Mouse (Mus musculus) hindbrain, embryonic 13.5 days (tissue): ENCODE measurements at regions not wholly inside any gene's neighbourhood (a gene's known extent, or its start where the extent isn't known, plus 50 kb on each side); places are given as distances from the start of the nearest gene placed in this dataset.
A peak's percentile ranks its signal among the peaks of the same experiment; 100 is the strongest.

ENCODE experiments used
- ATAC-seq: fragments of 200-750 bp; cut with Nextera tagmentation; 2 replicates; pipeline ENCODE4 v1.8.0; 2017; ENCODE audit warnings: moderate TSS enrichment; ENCODE audit not compliant: low FRiP score
- H3K27ac ChIP-seq: fragments of 300-500 bp; sonication (generic); 2 replicates; pipeline ENCODE4 v1.5.1; 2015; ENCODE audit warnings: inconsistent platforms, mild to moderate bottlenecking, moderate library complexity
- H3K27me3 ChIP-seq: fragments of 300-500 bp; sonication (generic); 2 replicates; pipeline ENCODE4 v1.6.1; 2015; ENCODE audit warnings: mild to moderate bottlenecking, inconsistent platforms
- H3K36me3 ChIP-seq: fragments of 300-500 bp; sonication (generic); 2 replicates; pipeline ENCODE4 v1.6.1; 2015; ENCODE audit warnings: mild to moderate bottlenecking, inconsistent platforms
- H3K4me1 ChIP-seq: fragments of 300-500 bp; sonication (generic); replicated peaks from 2 replicates; pipeline ENCODE4 v1.6.1; 2015; ENCODE audit warnings: inconsistent platforms
- H3K4me2 ChIP-seq: fragments of 300-500 bp; sonication (generic); 2 replicates; pipeline ENCODE4 v1.6.1; 2015; ENCODE audit warnings: inconsistent platforms, mild to moderate bottlenecking, moderate library complexity
- H3K4me3 ChIP-seq: fragments of 300-500 bp; sonication (generic); 2 replicates; pipeline ENCODE4 v1.5.1; 2015; ENCODE audit warnings: mild to moderate bottlenecking, inconsistent platforms
- H3K9ac ChIP-seq: fragments of 300-500 bp; sonication (generic); 2 replicates; pipeline ENCODE4 v1.6.1; 2015; ENCODE audit warnings: mild to moderate bottlenecking, inconsistent platforms
- H3K9me3 ChIP-seq: fragments of 300-500 bp; sonication (generic); 2 replicates; pipeline ENCODE4 v1.6.1; 2016; ENCODE audit warnings: inconsistent platforms
- WGBS: fragments of 180-500 bp; shearing (Covaris S2); methylation state at CpG from one replicate; pipeline ENCODE4 v1.1.7; 2015; 5-methylcytosine and 5-hydroxymethylcytosine counted together

- 72% methylated on average over 5 of the region's 5 CpGs for WGBS
- no peak for ATAC-seq
- no peak overlapping the region for H3K4me3 ChIP-seq
- no peak overlapping the region for H3K9ac ChIP-seq
- H3K27ac ChIP-seq = no peak overlapping the region
- no peaks in the 10 kb centered on the region for H3K36me3 ChIP-seq
- H3K27me3 ChIP-seq = no peaks in the 10 kb centered on the region
- no peak overlapping the region for H3K4me2 ChIP-seq
- no peaks in the 10 kb centered on the region for H3K9me3 ChIP-seq
- no peaks in the 10 kb centered on the region for H3K4me1 ChIP-seq
Measured at GRCm38 (mm10) chr3:9200156-9200555, 409.7 kb downstream of the Zfp704 start.

DNA sequence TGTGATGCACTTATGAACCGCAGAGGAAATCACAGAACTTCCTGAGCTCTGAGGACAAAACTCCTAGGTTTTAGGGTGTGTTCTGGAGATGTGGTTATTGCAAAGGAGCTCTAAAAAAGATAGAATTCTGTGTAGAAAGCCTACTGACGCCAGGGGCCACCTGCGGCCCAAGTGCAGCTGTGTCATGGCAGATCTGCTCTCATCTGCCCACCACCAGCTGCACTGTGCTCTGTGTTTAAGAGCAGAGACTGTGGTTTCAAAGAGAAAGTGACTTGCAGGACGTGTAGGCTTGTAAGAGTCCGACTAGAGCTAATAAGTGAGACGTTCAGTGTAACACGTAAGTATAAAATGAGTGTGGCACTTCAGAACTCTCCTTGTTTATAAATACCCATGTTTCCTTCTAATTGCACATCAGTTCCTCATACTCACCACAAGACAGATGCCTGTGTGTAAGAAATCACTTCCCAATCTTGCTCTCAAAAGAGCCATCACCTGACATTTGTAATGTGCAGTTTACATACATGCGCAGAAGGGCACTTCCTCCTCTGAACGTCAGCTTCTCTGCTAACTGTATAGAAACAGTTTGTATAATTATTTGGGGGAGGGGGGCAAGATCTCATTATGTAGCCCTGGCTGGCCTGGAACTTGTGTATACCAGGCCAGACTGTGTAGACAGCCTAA is 411.1 kb downstream of the Zfp704 start:
- 86% methylated on average over 9 of the region's 9 CpGs for WGBS
- H3K4me1 ChIP-seq = no peaks in the 10 kb centered on the region
- no peaks in the 10 kb centered on the region for H3K36me3 ChIP-seq
- H3K27me3 ChIP-seq = no peaks in the 10 kb centered on the region
- no peak overlapping the region for H3K4me2 ChIP-seq
- no peak overlapping the region for H3K4me3 ChIP-seq
- no peak for ATAC-seq
- H3K27ac ChIP-seq = no peak overlapping the region
- H3K9ac ChIP-seq = no peak overlapping the region
- H3K9me3 ChIP-seq = no peaks in the 10 kb centered on the region

DNA sequence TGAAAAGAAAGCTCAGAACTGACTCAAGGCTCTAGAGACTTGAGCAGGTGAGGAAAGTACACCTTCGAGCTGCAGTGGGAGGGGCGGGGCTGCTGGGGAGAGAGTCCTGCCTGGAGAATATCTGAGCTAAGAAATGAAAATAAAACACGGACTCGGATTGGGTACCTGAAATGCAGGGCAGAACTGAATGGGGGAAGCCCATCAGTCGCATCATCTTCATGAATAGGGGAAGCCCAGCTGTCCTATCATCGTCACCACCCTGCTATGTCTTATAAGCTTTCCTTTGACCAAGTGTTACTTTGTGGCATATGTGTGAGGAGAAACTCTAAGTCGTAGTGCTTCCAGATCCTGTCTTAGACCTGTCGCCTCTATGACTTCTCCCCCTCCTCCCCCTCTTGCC is 414.1 kb downstream of the Zfp704 start:
- Histone ChIP-seq H3K27me3 (no peaks in the 10 kb centered on the region), H3K9me3 (no peaks in the 10 kb centered on the region), H3K36me3 (no peaks in the 10 kb centered on the region), H3K9ac (no peak overlapping the region), H3K4me3 (no peak overlapping the region), H3K4me2 (no peak overlapping the region), H3K27ac (no peak overlapping the region), H3K4me1 (no peaks in the 10 kb centered on the region)
- 93% methylated on average over 8 of the region's 8 CpGs for WGBS
- no peak for ATAC-seq

DNA sequence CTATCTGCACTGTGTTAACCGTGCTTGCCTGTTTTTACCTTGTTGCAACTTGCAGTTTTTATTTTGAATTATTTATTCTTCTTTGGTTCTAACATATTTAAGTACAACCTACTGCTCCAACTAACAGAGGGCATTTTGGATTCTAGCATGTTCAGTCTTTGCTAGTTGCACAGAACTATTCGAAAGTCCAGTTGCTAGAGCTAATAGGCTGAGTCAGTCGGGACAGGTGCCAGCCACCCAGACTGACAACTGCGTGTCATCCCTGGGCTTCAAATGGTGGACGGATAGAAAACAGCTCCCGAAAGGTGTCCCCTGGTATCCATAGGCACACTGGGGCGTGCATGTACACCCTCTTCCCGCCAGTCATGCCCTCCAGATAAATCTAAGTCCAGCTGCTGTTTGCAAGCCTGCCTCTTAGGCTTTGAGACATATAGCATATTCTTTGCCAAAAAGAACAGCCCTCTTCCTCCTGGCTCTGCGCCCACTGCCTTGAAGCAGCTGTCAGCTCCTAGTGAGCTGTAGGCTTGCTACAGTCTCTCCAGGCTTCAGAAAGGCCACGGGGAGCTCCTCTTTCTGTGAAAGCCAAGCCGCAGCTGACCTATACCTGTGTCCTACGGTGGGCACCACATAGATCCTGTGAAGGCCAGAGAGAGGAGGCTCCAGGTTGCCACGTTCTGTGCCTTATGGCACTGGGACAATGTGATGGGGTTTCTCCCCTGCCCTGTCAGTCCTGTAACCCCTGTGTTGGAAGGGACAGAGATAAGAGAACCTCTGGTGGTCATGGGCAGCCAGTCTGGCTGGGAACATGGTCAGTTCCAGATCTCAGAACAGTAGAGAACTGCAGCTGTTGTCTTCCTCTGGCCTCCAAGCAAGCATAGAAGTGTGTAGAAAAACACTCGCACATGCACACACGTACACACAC is 420.3 kb downstream of the Zfp704 start:
- Histone ChIP-seq H3K9ac (no peak overlapping the region), H3K4me3 (no peak overlapping the region), H3K4me1 (0 out of 2 replicates have a peak, but pooled peaks cover 4% of the 10 kb centered on the region), H3K4me2 (no peak overlapping the region), H3K27me3 (no peaks in the 10 kb centered on the region), H3K27ac (no peak overlapping the region), H3K36me3 (no peaks in the 10 kb centered on the region), H3K9me3 (no peaks in the 10 kb centered on the region)
- whole genome bisulfite sequencing = 81% methylated on average over 15 of the region's 15 CpGs
- ATAC-seq = no peak

GRCm38 (mm10) chr3:9186364-9187120 is 423.3 kb downstream of the Zfp704 start:
- no peak for ATAC-seq
- Histone ChIP-seq H3K4me3 (no peak overlapping the region), H3K27me3 (no peaks in the 10 kb centered on the region), H3K36me3 (no peaks in the 10 kb centered on the region), H3K9me3 (no peaks in the 10 kb centered on the region), H3K27ac (no peak overlapping the region), H3K4me1 (0 out of 2 replicates have a peak, but pooled peaks cover 4% of the 10 kb centered on the region), H3K9ac (no peak overlapping the region), H3K4me2 (no peak overlapping the region)
- 90% methylated on average over 6 of the region's 6 CpGs for WGBS

GRCm38 (mm10) chr3:9181576-9181975 is 428.3 kb downstream of the Zfp704 start:
- 0 out of 2 replicates have a peak, but pooled peaks cover 3% of the 10 kb centered on the region for H3K27me3 ChIP-seq
- no peak overlapping the region for H3K4me3 ChIP-seq
- H3K36me3 ChIP-seq = no peaks in the 10 kb centered on the region
- no peak for ATAC-seq
- WGBS = 89% methylated on average over 11 of the region's 11 CpGs
- no peak overlapping the region for H3K9ac ChIP-seq
- H3K4me2 ChIP-seq = no peak overlapping the region
- no peaks in the 10 kb centered on the region for H3K4me1 ChIP-seq
- H3K27ac ChIP-seq = no peak overlapping the region
- no peaks in the 10 kb centered on the region for H3K9me3 ChIP-seq

GRCm38 (mm10) chr3:9179641-9180040 is 430.2 kb downstream of the Zfp704 start:
- no peaks in the 10 kb centered on the region for H3K9me3 ChIP-seq
- H3K4me3 ChIP-seq = no peak overlapping the region
- H3K27ac ChIP-seq = no peak overlapping the region
- H3K27me3 ChIP-seq = 0 out of 2 replicates have a peak, but pooled peaks cover 3% of the 10 kb centered on the region
- no peaks in the 10 kb centered on the region for H3K36me3 ChIP-seq
- H3K4me1 ChIP-seq = no peaks in the 10 kb centered on the region
- ATAC-seq = no peak
- WGBS = 85% methylated on average over 6 of the region's 6 CpGs
- H3K9ac ChIP-seq = no peak overlapping the region
- no peak overlapping the region for H3K4me2 ChIP-seq

GRCm38 (mm10) chr3:9174517-9174832 is 435.4 kb downstream of the Zfp704 start:
- no peak overlapping the region for H3K4me2 ChIP-seq
- no peaks in the 10 kb centered on the region for H3K9me3 ChIP-seq
- peak overlapping the region; percentile 52; the same call in 1 of the 2 replicates for H3K27ac ChIP-seq
- no peaks in the 10 kb centered on the region for H3K36me3 ChIP-seq
- WGBS = 58% methylated on average over 2 of the region's 2 CpGs
- no peak for ATAC-seq
- H3K27me3 ChIP-seq = peaks cover 19% of the 10 kb centered on the region
- no peak overlapping the region for H3K9ac ChIP-seq
- H3K4me3 ChIP-seq = no peak overlapping the region
- H3K4me1 ChIP-seq = peaks cover 9% of the 10 kb centered on the region

DNA sequence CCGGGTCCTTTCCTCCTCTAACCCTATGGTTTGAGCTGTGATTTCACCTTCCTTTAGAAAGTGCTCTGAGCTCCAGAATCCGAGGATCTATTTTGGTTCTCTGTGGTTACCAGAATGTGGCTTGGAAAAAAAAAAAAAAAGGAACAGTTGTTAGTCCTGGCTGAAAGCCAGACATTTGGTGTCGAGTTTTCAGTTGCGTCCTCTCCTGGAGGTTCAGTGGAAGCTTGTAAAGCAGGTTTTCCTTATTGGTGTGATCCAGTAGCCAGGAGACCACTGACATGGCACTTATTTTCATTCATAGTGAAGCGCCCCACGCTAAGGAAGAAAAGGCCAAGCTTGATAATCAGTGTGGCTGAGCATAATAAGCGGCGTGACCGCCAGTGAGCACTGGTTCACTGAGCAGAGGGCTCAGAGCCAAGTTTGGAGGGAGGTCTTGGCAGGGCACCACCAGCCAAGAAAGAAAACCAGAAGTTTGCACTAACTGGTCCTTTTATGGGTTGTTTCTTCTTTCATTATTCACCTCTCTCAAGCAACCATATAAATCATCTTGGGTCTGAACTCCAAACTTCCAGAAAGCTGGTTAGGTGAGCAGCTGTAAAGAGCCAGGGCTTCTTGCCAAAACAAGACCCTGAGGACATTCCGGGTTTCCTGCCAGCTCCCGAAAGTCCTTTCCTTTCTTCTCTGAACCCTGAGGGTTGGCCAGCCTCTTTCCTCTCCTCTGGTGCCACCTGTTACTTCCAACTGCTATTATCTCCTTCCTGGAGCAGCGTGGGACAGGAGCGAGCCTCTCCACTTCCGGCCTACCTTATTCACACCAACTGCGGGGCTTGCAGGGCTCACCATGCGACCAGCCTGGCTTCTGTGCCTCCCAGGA is 436.0 kb downstream of the Zfp704 start:
- Histone ChIP-seq H3K9me3 (no peaks in the 10 kb centered on the region), H3K27ac (peak overlapping the region; percentile 52; the same call in 1 of the 2 replicates), H3K4me1 (peaks cover 9% of the 10 kb centered on the region), H3K9ac (no peak overlapping the region), H3K4me3 (no peak overlapping the region), H3K4me2 (0 out of 2 replicates have a peak overlapping the region, but pooled peaks have one; percentile 3), H3K36me3 (no peaks in the 10 kb centered on the region), H3K27me3 (peaks cover 22% of the 10 kb centered on the region)
- peak; percentile 93 for ATAC-seq
- 32% methylated on average over 16 of the region's 16 CpGs for WGBS

- Histone ChIP-seq H3K36me3 (no peaks in the 10 kb centered on the region), H3K27me3 (peaks cover 22% of the 10 kb centered on the region), H3K9ac (no peak overlapping the region), H3K4me3 (no peak overlapping the region), H3K4me2 (no peak overlapping the region), H3K27ac (no peak overlapping the region), H3K4me1 (peaks cover 9% of the 10 kb centered on the region), H3K9me3 (no peaks in the 10 kb centered on the region)
- no peak for ATAC-seq
- 29% methylated on average over 1 of the region's 1 CpGs for WGBS
Measured at GRCm38 (mm10) chr3:9171970-9172369, 437.9 kb downstream of the Zfp704 start.

DNA sequence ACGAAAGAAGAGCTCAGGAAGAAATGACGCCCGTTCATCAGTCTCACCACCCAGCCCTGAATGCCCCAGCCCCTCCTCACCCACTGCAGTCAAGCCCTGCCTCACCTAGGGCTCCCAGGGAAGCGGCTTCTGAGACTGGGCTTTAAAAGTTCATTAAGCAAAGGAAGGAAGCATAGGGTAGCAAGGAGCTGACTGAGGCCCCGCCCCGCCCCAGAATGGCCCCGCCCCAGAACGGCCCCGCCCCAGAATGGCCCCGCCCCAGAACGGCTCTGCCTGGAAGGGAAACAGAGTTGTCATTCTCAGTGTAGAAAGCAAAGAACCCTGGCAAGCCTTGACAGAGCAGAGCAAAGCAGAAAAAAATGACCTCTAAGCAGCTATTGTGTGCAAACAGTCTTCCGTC is 440.9 kb downstream of the Zfp704 start:
- Histone ChIP-seq H3K4me3 (no peak overlapping the region), H3K9me3 (no peaks in the 10 kb centered on the region), H3K27me3 (peaks cover 22% of the 10 kb centered on the region), H3K4me2 (no peak overlapping the region), H3K27ac (no peak overlapping the region), H3K36me3 (no peaks in the 10 kb centered on the region), H3K9ac (no peak overlapping the region), H3K4me1 (peaks cover 3% of the 10 kb centered on the region)
- no peak for ATAC-seq
- WGBS = 73% methylated on average over 12 of the region's 12 CpGs
